16 mouse cellular contexts compared by ENCODE assay signal in genomic region chr4:49549383-49549782, GRCm38 (mm10). TPM values are rescaled to one million over a fixed set of nuclear protein-coding genes. Genes with fewer than 3 reads are reported as not detected.
DNase-seq lines count a peak whose midpoint lies in the region; ATAC-seq and TF ChIP-seq lines count a peak whose summit lies in the region.
"Had no signal": no experiment of that assay in that cellular context is flagged by ENCODE, and none has a peak within 500 bp of the region (broad histone marks: within the 10 kb centered on the region; RNA-seq: fewer than 3 reads in every experiment).

TSS of gene Aldob (minus strand) at chr4:49549546.

- no peaks in the 10 kb centered on the region for H3K27me3 ChIP-seq in liver, postnatal 0 days (ENCODE audit: insufficient read depth, low read length)
- H3K27me3 ChIP-seq: heart, embryonic 15.5 days; lung, embryonic 15.5 days; neural tube, embryonic 12.5 days had no signal

- H3K4me1 ChIP-seq in liver, postnatal 0 days (ENCODE audit: insufficient read depth) = no peaks in the 10 kb centered on the region
- H3K4me1 ChIP-seq: heart, embryonic 15.5 days; lung, embryonic 15.5 days; neural tube, embryonic 12.5 days had no signal

- peak within 1 kb of the TSS; percentile 93 for H3K27ac ChIP-seq in liver, postnatal 0 days (ENCODE audit: low read depth)
- H3K27ac ChIP-seq: heart, embryonic 15.5 days; lung, embryonic 15.5 days; neural tube, embryonic 12.5 days had no signal

- no peak for DNase-seq in adrenal gland, postnatal 14 days
- no peak for DNase-seq in adrenal gland, postnatal 36 days
- peak; percentile 89 for DNase-seq in kidney, adult 18-20 months
- peak; percentile 84 to 87 for DNase-seq in kidney, postnatal 25 days
- DNase-seq in liver, postnatal 0 days = peak; percentile 75
- DNase-seq in testis, postnatal 10 days (ENCODE audit: low spot score) = no peak
- DNase-seq in layer of hippocampus, postnatal 10 days (ENCODE audit: low spot score in 2 of 2) = no peak
- no peak for DNase-seq in urinary bladder, postnatal 25 days (ENCODE audit: low spot score)
- DNase-seq: cerebellum, adult 8-10 months; embryo, embryonic 11 days; left cerebral cortex, postnatal 4 days had no signal

- TF ChIP-seq CTCF in liver, postnatal 0 days (IDR thresholded peaks at IDR 0.05; ENCODE audit: low read depth) = no peak

- peak; percentile 90 for TF ChIP-seq EP300 in liver, postnatal 0 days (IDR thresholded peaks at IDR 0.05; ENCODE audit: low read depth)

- 24% methylated on average over 3 of the region's 3 CpGs for WGBS in liver, postnatal 0 days (ENCODE audit: insufficient replicate concordance)

- peak within 1 kb of the TSS; percentile 51 for H3K4me2 ChIP-seq in liver, postnatal 0 days (ENCODE audit: low read depth, low read length)
- H3K4me2 ChIP-seq: heart, embryonic 15.5 days; lung, embryonic 15.5 days; neural tube, embryonic 12.5 days had no signal

- no peaks in the 10 kb centered on the region for H3K36me3 ChIP-seq in liver, postnatal 0 days (replicated peaks; ENCODE audit: insufficient read depth, low read length)
- H3K36me3 ChIP-seq: heart, embryonic 15.5 days; lung, embryonic 15.5 days; neural tube, embryonic 12.5 days had no signal

- peak; percentile 78 for ATAC-seq in liver, postnatal 0 days
- ATAC-seq: hindbrain, embryonic 16.5 days had no signal

- H3K9me3 ChIP-seq in liver, postnatal 0 days (ENCODE audit: low read length) = no peaks in the 10 kb centered on the region
- H3K9me3 ChIP-seq: heart, embryonic 15.5 days; lung, embryonic 15.5 days; neural tube, embryonic 12.5 days had no signal

- H3K4me3 ChIP-seq in liver, postnatal 0 days (ENCODE audit: low read depth, low read length) = peak within 1 kb of the TSS; percentile 47
- H3K4me3 ChIP-seq: heart, embryonic 15.5 days; lung, embryonic 15.5 days; neural tube, embryonic 12.5 days had no signal

- H3K9ac ChIP-seq in liver, postnatal 0 days (replicated peaks) = peak within 1 kb of the TSS; percentile 72
- H3K9ac ChIP-seq: heart, embryonic 15.5 days; lung, embryonic 15.5 days; neural tube, embryonic 12.5 days had no signal

RNA-seq across cellular contexts. Expression of gene Aldob, which starts in this region (rescaled TPM):
- total RNA-seq in adrenal gland, postnatal 14 days (2021) = 22.2 and 273 TPM in 2 replicates
- under 1 TPM in 1 of 2 experiments, not detected in 1; 0.63 TPM for total RNA-seq in adrenal gland, postnatal 36 days (2021)
- 2,616 and 2,625 TPM in 2 replicates for polyA plus RNA-seq in liver, postnatal 0 days (2015; fragmentation: Nextera tagmentation; extraction: Ambion mirVana)
- 1 to 10 TPM; 1.5 to 1.6 TPM for total RNA-seq in layer of hippocampus, postnatal 10 days (2021)
- total RNA-seq: megakaryocyte progenitor cell, adult 5-6 weeks had no signal
- polyA plus RNA-seq: neural tube, embryonic 12.5 days had no signal

Comparison
In these comparisons a context has a peak if more than half of its experiments do, and no peak if none do; other contexts are left out.
1. DNase-seq: peak in kidney, adult 18-20 months (single experiment), kidney, postnatal 25 days (2 of 2) and liver, postnatal 0 days (single experiment); none in adrenal gland, postnatal 14 days (single experiment), adrenal gland, postnatal 36 days (0 of 2), testis, postnatal 10 days (single experiment), layer of hippocampus, postnatal 10 days (0 of 2) and urinary bladder, postnatal 25 days (single experiment).